Mouse (Mus musculus): ENCODE measurements at regions not wholly inside any gene's neighbourhood (a gene's known extent, or its start where the extent isn't known, plus 50 kb on each side); places are given as distances from the start of the nearest gene placed in this dataset.

DNA sequence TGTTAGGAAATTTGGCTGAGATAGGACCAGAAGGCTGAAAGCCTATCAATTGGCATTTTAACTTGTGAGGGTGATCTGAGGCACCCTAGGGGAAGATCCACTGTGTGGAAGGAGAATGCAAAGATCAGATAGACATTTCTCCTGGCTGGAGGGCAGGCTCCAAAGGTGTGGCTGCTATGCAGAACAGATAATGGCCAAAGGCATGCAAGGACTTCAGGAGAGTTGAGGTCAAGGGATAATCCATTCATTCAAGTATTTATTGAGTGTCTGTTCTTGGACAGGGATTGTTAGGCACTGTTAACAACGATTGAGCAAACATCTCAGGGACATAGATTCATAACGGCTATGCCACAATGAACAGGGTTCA lies 58.2 kb upstream of the Tle4 start:
- no peak for TF ChIP-seq CTCF (IDR thresholded peaks at IDR 0.05; ENCODE audit: insufficient read depth, low read depth, low read length)
- TF ChIP-seq POLR2A (IDR thresholded peaks at IDR 0.05; ENCODE audit: insufficient read depth, low read depth, low read length) = no peak
